Mouse (Mus musculus) right cerebral cortex, postnatal 25 days (tissue): ENCODE results near the gene Acsf3.

ENCODE experiments used
- DNase-seq: peaks from one replicate; pipeline ENCODE4 v3.0.0; 2022

Gene Acsf3

GRCm38 (mm10) chr8:122762731-122763266 lies 12.5 kb upstream of the Acsf3 start:
- DNase-seq = no peak

GRCm38 (mm10) chr8:122763267-122763738 lies 12.0 kb upstream of the Acsf3 start:
- DNase-seq = no peak

GRCm38 (mm10) chr8:122764790-122765474 lies 10.4 kb upstream of the Acsf3 start:
- no peak for DNase-seq

- no peak for DNase-seq
Observed at GRCm38 (mm10) chr8:122766189-122766588, 9.1 kb upstream of the Acsf3 start.

GRCm38 (mm10) chr8:122766647-122767200 lies 8.6 kb upstream of the Acsf3 start:
- no peak for DNase-seq

GRCm38 (mm10) chr8:122767229-122767628 lies 8.1 kb upstream of the Acsf3 start:
- no peak for DNase-seq

GRCm38 (mm10) chr8:122769251-122770058 lies 5.8 kb upstream of the Acsf3 start:
- DNase-seq = peak; percentile 62

- DNase-seq = no peak
Observed at GRCm38 (mm10) chr8:122772431-122773060, 2.7 kb upstream of the Acsf3 start.

- DNase-seq = no peak
Observed at GRCm38 (mm10) chr8:122777701-122778100, 2.4 kb downstream of the Acsf3 start.

- no peak for DNase-seq
Observed at GRCm38 (mm10) chr8:122778703-122779239, 3.5 kb downstream of the Acsf3 start.

- no peak for DNase-seq
Observed at GRCm38 (mm10) chr8:122779255-122779654, 4.0 kb downstream of the Acsf3 start.

GRCm38 (mm10) chr8:122784756-122785155 lies 9.5 kb downstream of the Acsf3 start:
- DNase-seq = no peak

GRCm38 (mm10) chr8:122789796-122790195 lies 14.5 kb downstream of the Acsf3 start:
- no peak for DNase-seq

GRCm38 (mm10) chr8:122793375-122794174 lies 18.3 kb downstream of the Acsf3 start:
- DNase-seq = no peak

GRCm38 (mm10) chr8:122794175-122794454 lies 18.8 kb downstream of the Acsf3 start:
- no peak for DNase-seq

- DNase-seq = no peak
Observed at GRCm38 (mm10) chr8:122803906-122804761, 28.8 kb downstream of the Acsf3 start.

GRCm38 (mm10) chr8:122805349-122805748 lies 30.1 kb downstream of the Acsf3 start:
- DNase-seq = peak; percentile 34

GRCm38 (mm10) chr8:122806956-122807538 lies 31.8 kb downstream of the Acsf3 start:
- DNase-seq = no peak

- DNase-seq = no peak
Observed at GRCm38 (mm10) chr8:122807907-122808306, 32.6 kb downstream of the Acsf3 start.

- no peak for DNase-seq
Observed at GRCm38 (mm10) chr8:122810376-122810775, 35.1 kb downstream of the Acsf3 start.
